Mouse (Mus musculus): Measurements from ENCODE around the gene L3mbtl1.

L3mbtl1 gene

GRCm38 (mm10) chr2:162993881-162994616 lies 50.8 kb downstream of the L3mbtl1 start:
- in situ Hi-C loops (cut with MboI), result no loop called here

- in situ Hi-C loops (cut with MboI), result no loop called here
Measured at GRCm38 (mm10) chr2:162998528-162999230, 55.4 kb downstream of the L3mbtl1 start.

GRCm38 (mm10) chr2:162999744-163000143 lies 56.5 kb downstream of the L3mbtl1 start:
- in situ Hi-C loops (cut with MboI), result no loop called here

- in situ Hi-C loops (cut with MboI), result no loop called here
Measured at GRCm38 (mm10) chr2:163001071-163001470, 57.8 kb downstream of the L3mbtl1 start.

GRCm38 (mm10) chr2:163007299-163007698 lies 64.0 kb downstream of the L3mbtl1 start:
- in situ Hi-C loops (cut with MboI), result no loop called here

- in situ Hi-C loops (cut with MboI), result no loop called here
Measured at GRCm38 (mm10) chr2:163016916-163017743, 73.9 kb downstream of the L3mbtl1 start, which contains the start of gene Ift52. TSS of gene Ift52 (plus strand) at chr2:163017354.
